In the genomic region with DNA sequence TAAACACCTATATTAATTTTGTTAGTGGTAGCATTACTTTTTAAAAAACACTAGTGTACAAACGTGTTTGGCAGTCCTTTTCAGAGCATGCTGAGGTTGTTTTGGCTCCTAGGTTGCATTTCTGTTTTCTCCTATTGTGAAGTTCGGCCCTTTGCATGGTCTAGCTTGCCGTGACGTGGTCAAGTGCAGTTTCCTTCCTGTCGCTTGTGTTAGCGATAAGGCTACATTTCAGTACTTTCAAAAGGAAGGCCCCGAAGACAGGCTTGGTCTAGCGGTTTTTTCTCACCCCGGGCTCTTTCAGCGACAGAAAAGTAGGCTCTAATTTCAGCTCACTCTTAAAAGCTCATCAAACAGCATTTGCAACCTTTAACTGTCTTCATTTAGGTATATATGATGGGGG, we compare ENCODE assay signal across 9 mouse cellular contexts. TPM values are rescaled to one million over a fixed set of nuclear protein-coding genes. Genes with fewer than 3 reads are reported as not detected.
A peak's percentile ranks its signal among the peaks of the same experiment; 100 is the strongest.
DNase-seq lines count a peak whose midpoint lies in the region; ATAC-seq and TF ChIP-seq lines count a peak whose summit lies in the region.
"Had no signal": no experiment of that assay in that cellular context is flagged by ENCODE, and none has a peak within 500 bp of the region (broad histone marks: within the 10 kb centered on the region; RNA-seq: fewer than 3 reads in every experiment).

No protein-coding gene starts in this region.

- no peak overlapping the region for H3K9ac ChIP-seq in hindbrain, postnatal 0 days (replicated peaks; ENCODE audit: low read length)
- H3K9ac ChIP-seq: embryonic facial prominence, embryonic 12.5 days; neural tube, embryonic 13.5 days had no signal

- peaks cover 4% of the 10 kb centered on the region; the same call in 1 of the 2 replicates for H3K4me1 ChIP-seq in bone marrow, adult 2 months (ENCODE audit: control insufficient read depth, insufficient read depth, low read length)
- H3K4me1 ChIP-seq in hindbrain, postnatal 0 days (ENCODE audit: insufficient read depth, low read length) = no peaks in the 10 kb centered on the region
- H3K4me1 ChIP-seq: embryonic facial prominence, embryonic 12.5 days; neural tube, embryonic 13.5 days had no signal

- H3K27me3 ChIP-seq in hindbrain, postnatal 0 days (ENCODE audit: insufficient read depth, low read length) = no peaks in the 10 kb centered on the region
- H3K27me3 ChIP-seq: embryonic facial prominence, embryonic 12.5 days; neural tube, embryonic 13.5 days had no signal

- no peak overlapping the region for H3K4me2 ChIP-seq in hindbrain, postnatal 0 days (ENCODE audit: low read depth, low read length)
- H3K4me2 ChIP-seq: embryonic facial prominence, embryonic 12.5 days; neural tube, embryonic 13.5 days had no signal

- H3K9me3 ChIP-seq in hindbrain, postnatal 0 days (ENCODE audit: low read length) = no peaks in the 10 kb centered on the region
- H3K9me3 ChIP-seq: embryonic facial prominence, embryonic 12.5 days; neural tube, embryonic 13.5 days had no signal

- DNase-seq in heart, adult 11 months = peak; percentile 98
- peak; percentile 57 to 61 for DNase-seq in kidney, postnatal 36 days
- peak; percentile 74 for DNase-seq in naive thymus-derived CD4-positive, alpha-beta T cell, adult 2 months (ENCODE audit: low read depth)
- DNase-seq in hindbrain, postnatal 0 days (ENCODE audit: low spot score) = no peak
- no peak for DNase-seq in layer of hippocampus, postnatal 36 days
- DNase-seq in cerebellum, adult 11 months = no peak

- no peaks in the 10 kb centered on the region for H3K36me3 ChIP-seq in hindbrain, postnatal 0 days (ENCODE audit: insufficient read depth, low read length)
- H3K36me3 ChIP-seq: embryonic facial prominence, embryonic 12.5 days; neural tube, embryonic 13.5 days had no signal

- peak overlapping the region; percentile 27 for H3K4me3 ChIP-seq in bone marrow, adult 2 months (replicated peaks; ENCODE audit: control insufficient read depth, low read depth, low read length)
- no peak overlapping the region for H3K4me3 ChIP-seq in hindbrain, postnatal 0 days (ENCODE audit: low read length)
- H3K4me3 ChIP-seq: embryonic facial prominence, embryonic 12.5 days; neural tube, embryonic 13.5 days had no signal

- no peak for ATAC-seq in hindbrain, postnatal 0 days

- H3K27ac ChIP-seq in bone marrow, adult 2 months (ENCODE audit: control insufficient read depth, insufficient read depth, low read depth, low read length, poor library complexity) = no peak overlapping the region; the same call in 1 of the 2 replicates
- H3K27ac ChIP-seq in hindbrain, postnatal 0 days = no peak overlapping the region
- H3K27ac ChIP-seq: embryonic facial prominence, embryonic 12.5 days; neural tube, embryonic 13.5 days had no signal

- WGBS in bone marrow, adult 2 months = 2% methylated on average over 10 of the region's 10 CpGs
- 74% methylated on average over 10 of the region's 10 CpGs for WGBS in hindbrain, postnatal 0 days

- TF ChIP-seq CTCF in bone marrow, adult 2 months (IDR thresholded peaks at IDR 0.05; ENCODE audit: control insufficient read depth, insufficient read depth, low read length) = no peak
- no peak for TF ChIP-seq CTCF in hindbrain, postnatal 0 days (IDR thresholded peaks at IDR 0.05; ENCODE audit: low read depth)

- no peak for TF ChIP-seq POLR2A in bone marrow, adult 2 months (IDR thresholded peaks at IDR 0.05; ENCODE audit: borderline replicate concordance, control insufficient read depth, low read depth, low read length)

RNA-seq across cellular contexts. Expression of gene Sugt1, which starts 52.2 kb away (rescaled TPM):
- polyA plus RNA-seq in bone marrow, adult 2 months (2011; ENCODE audit: insufficient read depth, insufficient read length, low replicate concordance, missing spikeins) = 45.5 and 149 TPM in 2 replicates
- total RNA-seq in hindbrain, postnatal 0 days (2014; rRNA removed) = 16.0 and 16.4 TPM in 2 replicates
- 87.3 and 88.4 TPM in 2 replicates for polyA plus RNA-seq in hindbrain, postnatal 0 days (2015; fragmentation: Nextera tagmentation; extraction: Ambion mirVana)
- 10 to 100 TPM; 81.6 to 96.0 TPM for total RNA-seq in layer of hippocampus, postnatal 36 days (2021)

RNA-seq across cellular contexts. Expression of gene Wbp4, which starts 54.0 kb away (rescaled TPM):
- polyA plus RNA-seq in bone marrow, adult 2 months (2011; ENCODE audit: insufficient read depth, insufficient read length, low replicate concordance, missing spikeins) = 22.6 and 24.5 TPM in 2 replicates
- 20.6 and 27.7 TPM in 2 replicates for total RNA-seq in hindbrain, postnatal 0 days (2014; rRNA removed)
- 49.9 and 51.2 TPM in 2 replicates for polyA plus RNA-seq in hindbrain, postnatal 0 days (2015; fragmentation: Nextera tagmentation; extraction: Ambion mirVana)
- total RNA-seq in layer of hippocampus, postnatal 36 days (2021) = 10 to 100 TPM; 55.4 to 56.7 TPM

RNA-seq across cellular contexts. Expression of gene Elf1, which starts 54.3 kb away (rescaled TPM):
- 20.1 and 22.6 TPM in 2 replicates for polyA plus RNA-seq in bone marrow, adult 2 months (2011; ENCODE audit: insufficient read depth, insufficient read length, low replicate concordance, missing spikeins)
- 4.3 and 6.4 TPM in 2 replicates for total RNA-seq in hindbrain, postnatal 0 days (2014; rRNA removed)
- polyA plus RNA-seq in hindbrain, postnatal 0 days (2015; fragmentation: Nextera tagmentation; extraction: Ambion mirVana) = 3.4 TPM in 2 replicates
- 1 to 10 TPM; 5.0 to 5.2 TPM for total RNA-seq in layer of hippocampus, postnatal 36 days (2021)

Comparison
In these comparisons a context has a peak if more than half of its experiments do, and no peak if none do; other contexts are left out.
1. DNase-seq: peak in heart, adult 11 months (single experiment), kidney, postnatal 36 days (2 of 2) and naive thymus-derived CD4-positive, alpha-beta T cell, adult 2 months (single experiment); none in hindbrain, postnatal 0 days (single experiment), layer of hippocampus, postnatal 36 days (0 of 2) and cerebellum, adult 11 months (single experiment).